Mouse (Mus musculus) MEL-GATA-1-ER (cell line): ENCODE data around the gene Hmgb2.
"Not testable (repeated sequence)": the region's sequence is repeated elsewhere in the genome, so short reads cannot be mapped to it uniquely, and the experiment has no call there.

Source experiments
- DNase-seq: peaks from one replicate; pipeline ENCODE4 v3.0.0-alpha.2; 2012; ENCODE audit warnings: low read depth; ENCODE audit errors: extremely low read depth

Gene Hmgb2

DNA sequence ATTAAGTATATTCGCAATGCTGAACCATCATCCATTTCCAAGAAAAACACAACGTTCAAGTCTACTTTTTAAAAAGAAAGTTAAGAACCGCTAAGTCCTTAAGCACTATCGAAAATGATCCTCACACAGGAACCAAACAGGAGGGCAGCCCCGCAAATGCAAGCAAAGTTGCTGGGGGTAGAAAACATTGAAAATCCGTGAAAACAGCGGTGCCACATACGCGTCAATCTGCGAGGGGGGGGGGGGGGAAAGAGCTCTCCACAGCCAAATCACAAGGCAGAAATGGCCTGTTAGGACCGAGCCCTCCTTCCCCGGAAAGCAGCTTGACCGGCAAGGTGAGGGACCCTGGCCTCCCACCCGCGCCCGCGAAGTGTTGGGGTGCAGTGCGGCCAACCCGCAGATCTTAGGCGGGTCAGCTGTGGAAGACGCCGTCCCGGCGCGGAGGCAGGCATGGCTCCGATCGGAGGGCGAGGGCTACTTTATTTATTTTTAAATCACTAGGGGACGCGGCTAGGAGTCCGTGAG, 854 bp upstream of the Hmgb2 start:
- no peak for DNase-seq

DNA sequence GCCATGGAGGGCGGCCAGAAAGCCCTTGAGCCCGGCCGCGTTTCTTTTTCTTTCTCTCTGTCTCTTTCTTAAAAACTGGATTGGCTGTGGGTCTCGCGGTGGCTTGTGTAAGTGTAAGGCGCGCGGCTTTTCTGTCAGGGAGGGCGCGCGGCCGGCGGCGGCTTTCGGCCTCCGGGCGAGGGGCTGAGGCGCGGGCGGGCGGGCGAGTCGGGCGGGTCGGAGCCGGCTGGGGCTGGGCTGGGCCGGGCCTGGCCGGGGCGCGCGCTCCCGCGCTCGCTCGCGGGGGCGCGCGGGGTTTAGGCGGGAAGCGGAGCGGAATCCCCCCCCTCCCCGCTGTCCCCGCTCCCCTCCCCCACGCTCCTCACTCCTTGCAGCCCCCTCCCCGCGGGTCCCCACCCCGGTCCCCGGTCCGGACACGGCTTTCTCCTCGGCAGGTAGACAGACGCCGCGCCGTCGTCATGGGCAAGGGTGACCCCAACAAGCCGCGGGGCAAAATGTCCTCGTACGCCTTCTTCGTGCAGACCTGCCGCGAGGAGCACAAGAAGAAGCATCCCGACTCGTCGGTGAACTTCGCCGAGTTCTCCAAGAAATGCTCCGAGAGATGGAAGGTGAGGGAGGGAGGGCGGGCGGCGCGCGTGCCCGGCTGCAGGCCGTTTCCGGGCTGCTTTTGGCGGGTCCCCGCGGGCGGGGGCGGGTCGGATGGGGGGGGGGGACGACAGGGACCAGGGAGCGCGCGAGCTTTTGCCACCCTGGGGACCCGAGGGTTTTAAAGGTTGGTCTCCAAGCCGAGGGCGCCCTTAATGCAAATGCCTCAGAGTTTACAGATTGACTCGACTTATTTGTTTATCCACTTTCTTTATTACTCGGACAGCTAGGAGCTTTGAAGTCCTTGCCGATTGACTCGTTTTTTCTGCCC, 692 bp downstream of the Hmgb2 start:
- DNase-seq, result no peak

DNA sequence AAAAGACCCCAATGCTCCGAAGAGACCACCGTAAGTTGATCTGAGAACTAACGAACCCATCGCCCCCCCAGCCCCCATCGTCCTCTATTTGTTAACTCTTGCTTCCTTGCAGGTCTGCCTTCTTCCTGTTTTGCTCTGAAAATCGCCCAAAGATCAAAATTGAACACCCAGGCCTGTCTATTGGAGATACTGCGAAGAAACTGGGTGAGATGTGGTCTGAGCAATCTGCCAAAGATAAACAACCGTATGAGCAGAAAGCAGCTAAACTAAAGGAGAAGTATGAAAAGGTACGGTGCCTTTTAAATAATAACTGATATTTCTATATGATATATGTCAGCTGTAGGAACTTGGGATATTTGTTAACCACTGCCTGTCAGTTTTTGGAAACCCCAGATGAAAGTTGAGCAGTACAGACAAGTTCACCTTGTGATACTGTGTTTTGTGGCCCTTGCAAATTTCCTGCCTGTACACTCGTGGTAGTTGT, 1.5 kb downstream of the Hmgb2 start:
- DNase-seq, result not testable (repeated sequence)

DNA sequence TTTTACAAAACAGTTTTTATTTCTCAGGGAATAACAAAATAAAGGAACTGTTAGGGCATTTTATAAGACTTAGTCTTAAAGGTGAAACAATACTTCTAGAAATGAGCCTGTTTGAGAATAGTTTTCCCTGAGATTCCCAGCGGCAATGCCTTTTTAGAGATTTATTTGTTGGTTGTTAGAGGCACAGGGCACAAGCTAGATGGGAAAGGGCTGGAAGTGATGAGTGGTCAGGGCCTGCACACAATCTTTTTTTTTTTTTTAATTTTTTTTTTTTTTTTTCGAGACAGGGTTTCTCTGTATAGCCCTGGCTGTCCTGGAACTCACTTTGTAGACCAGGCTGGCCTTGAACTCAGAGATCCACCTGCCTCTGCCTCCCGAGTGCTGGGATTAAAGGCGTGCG, 5.0 kb downstream of the Hmgb2 start:
- DNase-seq, result not testable (repeated sequence)

DNA sequence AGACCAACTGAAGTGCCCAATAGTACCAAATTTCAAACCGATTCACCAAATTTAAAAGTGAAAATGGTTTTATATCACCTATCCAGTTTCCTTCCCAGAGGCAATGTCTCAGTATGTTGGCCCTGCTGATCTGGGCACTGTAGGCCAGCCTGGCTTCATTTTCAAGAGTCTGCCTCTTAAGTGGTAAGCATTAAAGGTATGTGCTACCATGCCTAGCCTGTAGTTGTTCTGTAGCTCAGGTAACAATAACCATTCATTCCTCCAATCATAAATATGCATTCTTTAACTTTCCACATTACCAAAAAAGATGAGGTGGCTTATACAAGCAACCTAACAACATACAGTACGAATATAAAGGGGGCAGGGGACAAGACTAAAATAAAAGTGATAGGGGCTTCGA, 6.0 kb downstream of the Hmgb2 start:
- no peak for DNase-seq

DNA sequence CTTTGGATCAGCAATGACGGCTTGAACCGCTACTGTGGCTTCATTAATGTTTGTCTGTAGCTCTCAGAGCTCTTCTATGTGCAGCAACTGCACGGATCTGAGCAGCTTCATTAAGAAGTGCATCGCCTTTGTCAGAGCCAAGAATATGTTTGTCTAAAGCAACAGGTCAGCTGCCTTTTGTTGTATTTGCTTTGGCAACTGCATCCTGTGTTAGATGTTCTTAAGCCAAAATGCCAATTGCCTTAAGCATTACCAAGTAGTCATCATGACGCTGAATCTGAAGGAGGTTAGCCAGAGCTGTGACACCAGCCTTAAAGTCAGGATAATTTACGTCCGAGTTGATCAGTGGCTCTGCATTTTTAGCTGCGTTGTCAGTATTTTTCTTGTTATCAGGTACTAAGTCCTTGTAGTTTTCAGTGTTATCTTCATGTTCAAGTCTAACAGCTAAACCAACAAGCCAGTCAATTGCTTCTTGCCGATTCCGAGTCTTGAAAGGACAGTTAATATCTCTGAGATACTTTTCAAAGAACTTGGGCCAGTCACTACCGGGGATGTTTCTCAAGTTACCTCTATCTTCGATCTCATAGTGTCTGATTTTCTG, 8.6 kb downstream of the Hmgb2 start:
- no peak for DNase-seq

DNA sequence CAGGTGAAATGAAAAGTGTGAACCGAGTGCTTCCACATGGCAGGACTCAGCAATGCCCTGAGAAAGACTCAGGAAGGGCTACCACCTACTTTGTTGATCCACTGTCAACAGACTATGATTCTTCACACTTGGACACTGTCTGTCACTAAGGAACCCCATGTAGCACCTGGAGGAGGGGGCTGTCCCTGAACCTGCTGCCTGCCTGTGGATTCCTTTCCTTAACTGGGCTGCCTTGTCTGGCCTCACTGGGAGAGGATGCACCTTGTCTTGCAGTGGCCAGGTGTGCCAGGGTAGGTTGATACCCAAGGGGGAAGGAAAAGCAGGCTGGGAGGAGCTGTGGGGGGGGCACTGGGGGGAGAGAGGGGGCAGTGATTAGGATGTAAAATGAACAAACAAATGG, 16.3 kb downstream of the Hmgb2 start:
- DNase-seq, result no peak

DNA sequence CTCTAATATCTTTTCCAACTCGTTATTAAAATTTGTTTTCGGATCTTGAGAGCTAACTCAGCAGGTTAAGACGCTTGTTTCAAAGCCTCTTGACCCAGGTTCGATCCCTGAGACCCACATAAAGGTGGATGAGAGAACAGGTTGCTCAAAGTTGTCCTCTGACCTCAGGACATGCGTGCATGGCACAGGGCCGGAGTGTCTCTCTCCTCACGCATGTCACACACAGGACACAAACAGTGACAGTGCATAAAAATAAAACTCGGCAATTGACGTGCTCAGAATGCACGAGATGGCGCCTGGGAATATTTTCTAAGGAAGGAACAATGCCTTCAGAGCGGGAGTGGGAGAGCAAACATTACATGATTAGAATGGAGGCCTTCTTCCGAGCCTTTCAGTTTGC, 18.5 kb downstream of the Hmgb2 start:
- no peak for DNase-seq

DNA sequence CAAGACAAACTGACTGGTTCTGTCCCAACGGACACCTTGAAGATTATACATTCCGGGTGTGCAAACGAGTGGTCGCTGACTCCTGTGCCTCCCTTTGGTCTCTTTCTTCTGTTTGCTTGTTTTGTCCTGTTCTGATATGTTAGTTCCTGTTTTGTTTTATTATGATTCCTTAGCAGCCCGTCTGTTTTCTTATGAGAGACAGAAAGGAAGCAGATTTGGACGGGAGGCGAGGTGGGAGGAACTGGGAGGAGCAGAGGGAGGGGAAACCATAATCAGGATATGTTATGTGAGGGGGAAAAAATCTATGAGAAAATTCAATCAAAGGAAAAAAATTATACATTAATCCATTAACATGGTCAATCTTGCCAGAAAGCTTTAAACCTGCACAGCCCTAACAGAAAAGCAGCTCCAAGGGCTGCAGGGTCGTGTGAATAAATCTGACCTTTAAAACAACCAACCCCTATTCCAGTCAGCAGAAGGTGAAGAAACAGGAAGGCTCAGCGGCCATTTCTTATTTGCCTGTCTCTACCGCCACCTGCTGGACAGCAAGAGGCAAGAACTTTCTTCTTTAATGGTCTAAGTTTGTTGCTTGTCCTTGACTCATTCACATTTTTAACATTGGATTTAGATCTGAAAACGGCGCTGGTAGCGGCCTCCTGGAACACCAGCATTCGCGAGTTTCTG, 19.1 kb downstream of the Hmgb2 start:
- DNase-seq, result peak; percentile 66

DNA sequence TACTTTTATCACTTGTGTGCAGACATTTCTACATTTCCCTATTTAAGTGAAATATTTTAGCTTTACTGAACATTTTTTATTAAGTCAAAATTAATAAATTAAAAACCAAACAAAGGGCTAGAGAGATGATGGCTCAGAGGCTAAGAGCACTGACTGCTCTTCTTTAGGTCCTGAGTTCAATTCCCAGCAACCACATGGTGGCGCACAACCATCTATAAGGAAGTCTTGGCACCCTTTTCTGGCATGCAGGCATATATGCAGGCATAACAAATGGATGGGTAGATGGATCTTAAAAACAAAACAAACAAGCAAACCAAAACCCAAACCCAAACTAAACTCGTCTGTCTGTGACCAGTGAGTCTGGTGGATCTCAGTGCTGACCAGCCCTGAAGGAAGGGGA, 20.5 kb downstream of the Hmgb2 start:
- DNase-seq, result no peak

DNA sequence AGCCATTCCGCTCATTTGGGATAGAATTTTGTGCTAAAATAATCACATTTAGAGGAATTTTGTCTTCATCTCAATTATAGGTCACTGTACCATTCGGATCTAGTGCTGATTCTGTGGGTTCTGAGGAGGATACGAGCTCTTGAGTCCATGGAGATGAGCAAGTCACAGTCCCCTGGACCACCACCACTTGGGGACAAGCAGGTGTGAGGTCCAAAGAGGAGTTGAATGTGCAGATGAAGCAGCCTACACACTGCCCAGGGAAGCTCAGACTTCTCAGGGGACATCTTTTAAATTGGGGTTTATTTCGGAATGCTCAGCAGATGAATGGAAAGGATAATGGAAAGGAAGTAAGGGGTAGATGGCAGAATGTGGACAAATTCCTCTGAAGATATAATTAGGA, 21.4 kb downstream of the Hmgb2 start:
- DNase-seq, result no peak

DNA sequence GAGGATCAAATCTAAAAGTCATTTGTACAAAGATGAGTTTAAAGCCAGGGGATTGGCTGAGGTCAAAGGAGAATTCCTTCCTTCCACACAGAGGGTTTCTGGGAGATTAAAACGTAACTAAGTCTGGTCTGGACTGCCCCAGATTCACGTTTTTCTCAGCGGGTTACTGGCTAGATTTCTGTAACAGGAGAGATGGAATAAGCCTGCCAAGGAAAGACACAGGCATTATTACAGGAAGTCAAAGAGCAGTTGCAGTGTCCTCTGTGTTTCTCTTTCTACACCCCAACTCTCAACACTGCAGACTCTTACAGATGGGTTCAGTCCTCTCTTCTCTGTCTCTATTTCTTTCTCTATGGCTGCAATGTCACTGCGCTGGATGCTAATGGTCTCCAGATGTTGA, 22.8 kb downstream of the Hmgb2 start:
- DNase-seq, result no peak

DNA sequence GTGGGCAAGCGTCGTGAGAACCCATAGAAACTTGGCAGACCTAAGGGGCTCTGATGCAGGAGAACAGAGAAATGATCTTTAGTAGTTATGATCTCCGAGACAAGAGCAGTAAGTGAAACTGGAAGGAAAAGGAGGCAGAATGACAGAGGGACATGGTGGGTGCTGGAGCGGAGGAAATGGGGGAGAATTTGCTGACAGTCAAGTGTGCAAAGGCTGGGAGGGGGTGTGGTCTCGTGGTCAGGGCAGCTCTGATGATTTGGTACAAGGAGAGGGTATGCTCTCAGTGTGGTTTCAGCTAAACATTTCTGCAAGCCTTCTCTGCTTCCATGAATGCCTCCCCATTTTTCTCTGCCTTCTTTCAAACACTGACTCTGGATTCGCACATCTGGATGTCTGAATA, 24.5 kb downstream of the Hmgb2 start:
- DNase-seq, result no peak

DNA sequence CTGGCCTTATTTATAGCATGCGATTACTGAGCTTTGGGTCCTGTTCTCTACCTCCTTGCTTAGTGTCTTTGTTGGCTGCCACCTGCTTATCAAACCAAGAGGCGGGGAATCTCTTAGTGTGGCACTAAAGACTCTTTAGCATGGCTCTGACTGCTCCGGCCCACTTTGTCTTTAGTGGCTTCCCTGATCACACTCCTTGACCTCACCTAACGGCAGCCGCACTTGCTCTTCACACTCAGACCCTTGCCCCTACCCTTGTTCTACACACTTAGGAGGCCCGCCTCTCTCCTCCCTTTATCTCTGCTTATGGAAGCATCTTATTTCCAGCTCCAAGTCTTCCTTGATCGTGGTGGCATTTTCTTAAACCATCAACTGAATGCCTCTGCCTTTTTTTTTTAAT, 26.9 kb downstream of the Hmgb2 start:
- DNase-seq, result no peak

DNA sequence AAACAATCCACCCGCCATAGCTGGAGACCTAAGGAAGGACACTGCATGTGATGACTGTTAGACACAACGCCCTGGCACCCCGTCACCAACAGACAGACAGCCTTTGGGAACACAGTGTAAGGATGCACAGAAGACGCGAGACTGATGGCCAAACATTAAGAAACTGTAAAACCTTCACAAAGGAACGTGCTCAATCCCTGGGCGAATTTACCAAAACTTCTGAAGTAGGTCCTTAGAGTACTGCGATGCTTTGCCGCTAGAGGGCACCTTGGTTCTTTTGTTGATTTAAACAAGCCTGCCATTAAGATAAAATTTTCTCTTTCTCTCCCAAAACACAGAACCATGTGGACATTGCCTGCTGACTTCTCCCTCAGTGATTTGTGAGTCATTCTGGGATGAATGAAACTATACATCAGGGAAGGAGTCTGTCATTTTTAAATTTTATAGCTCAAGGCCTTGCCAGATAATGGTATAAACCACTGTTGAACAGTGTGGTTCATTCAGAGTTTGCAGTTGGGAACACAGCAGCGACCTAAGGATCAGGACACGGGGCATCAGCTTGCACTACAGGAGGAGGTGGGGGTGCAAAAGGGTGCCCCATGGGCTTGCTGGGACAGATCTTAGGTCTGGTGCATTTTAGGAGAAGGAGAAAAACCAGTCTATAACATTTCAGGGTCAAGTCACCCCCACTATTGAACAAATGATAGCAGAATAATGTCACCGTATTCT, 28.6 kb downstream of the Hmgb2 start:
- DNase-seq, result no peak

DNA sequence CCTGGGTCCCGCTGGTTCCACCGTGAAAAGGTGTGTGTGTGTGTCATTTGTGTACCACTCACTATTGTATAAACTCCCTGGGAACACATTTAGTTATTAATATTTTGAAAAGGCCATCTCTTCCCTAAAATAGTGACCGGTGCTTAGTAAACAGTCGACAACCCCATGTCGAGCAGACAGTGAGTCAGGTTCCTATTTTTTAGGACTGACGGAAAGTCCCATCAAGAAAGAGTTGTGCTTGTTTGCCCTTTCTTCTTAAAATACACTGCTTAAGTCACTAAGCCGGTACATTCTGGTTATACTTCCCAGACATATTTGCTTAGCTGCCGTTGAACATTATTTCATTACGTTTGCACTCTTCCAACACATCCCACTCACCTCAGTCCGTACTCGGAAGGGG, 29.2 kb downstream of the Hmgb2 start:
- no peak for DNase-seq

DNA sequence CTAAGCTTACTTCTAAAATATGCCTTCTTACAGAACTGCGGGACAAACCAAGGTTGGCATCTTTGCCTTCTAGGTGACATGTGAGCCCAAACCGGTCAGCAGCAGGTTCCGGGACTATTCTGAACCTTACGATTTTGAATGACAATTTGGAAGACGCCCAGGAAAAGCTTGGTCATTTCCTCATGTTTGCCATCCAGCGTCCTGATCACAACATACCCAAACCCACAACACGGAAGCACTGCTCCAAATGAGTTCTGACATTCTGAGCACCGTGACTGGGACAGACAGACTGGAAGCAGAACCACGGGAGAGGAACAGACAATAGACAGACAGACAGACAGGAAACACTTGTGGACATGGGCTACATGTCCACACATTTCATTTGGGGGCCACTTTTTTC, 29.7 kb downstream of the Hmgb2 start:
- no peak for DNase-seq

DNA sequence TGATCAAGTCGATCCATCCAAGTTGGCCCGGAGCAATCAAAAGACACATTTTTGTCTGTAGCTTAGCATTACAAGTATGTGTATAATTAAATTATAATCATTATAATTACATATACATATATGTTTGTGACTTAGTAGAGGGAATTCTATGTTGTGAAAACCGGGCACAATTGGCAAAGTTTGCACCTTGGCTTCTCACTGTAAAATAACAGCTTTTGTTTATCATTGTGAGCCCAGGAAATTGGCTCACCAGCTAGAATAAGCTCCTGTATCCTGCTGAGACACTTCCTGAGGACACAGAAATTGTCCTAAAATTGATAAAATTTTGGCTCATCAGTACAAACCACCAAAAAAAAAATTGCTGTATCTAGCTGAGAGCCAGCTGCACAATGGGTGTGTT, 34.7 kb downstream of the Hmgb2 start:
- DNase-seq, result no peak

DNA sequence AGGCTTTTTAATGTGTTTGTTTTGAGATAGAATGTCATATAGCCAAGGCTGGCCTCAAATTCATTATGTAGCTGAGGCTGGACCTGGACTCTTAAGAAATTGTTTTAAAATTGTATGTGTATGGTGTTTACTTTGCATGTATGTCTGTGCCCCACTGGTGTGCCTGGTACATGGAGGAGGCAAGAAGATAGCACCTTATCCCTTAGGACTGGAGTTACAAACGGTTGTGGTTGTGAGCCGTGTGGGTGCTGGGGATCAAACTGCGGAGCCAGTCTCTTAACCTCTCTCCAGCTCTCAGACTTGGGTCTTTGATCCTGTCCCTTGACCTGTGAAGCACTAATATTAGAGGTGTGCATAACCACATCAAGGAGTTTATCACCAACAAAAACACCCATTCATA, 35.1 kb downstream of the Hmgb2 start:
- no peak for DNase-seq

DNA sequence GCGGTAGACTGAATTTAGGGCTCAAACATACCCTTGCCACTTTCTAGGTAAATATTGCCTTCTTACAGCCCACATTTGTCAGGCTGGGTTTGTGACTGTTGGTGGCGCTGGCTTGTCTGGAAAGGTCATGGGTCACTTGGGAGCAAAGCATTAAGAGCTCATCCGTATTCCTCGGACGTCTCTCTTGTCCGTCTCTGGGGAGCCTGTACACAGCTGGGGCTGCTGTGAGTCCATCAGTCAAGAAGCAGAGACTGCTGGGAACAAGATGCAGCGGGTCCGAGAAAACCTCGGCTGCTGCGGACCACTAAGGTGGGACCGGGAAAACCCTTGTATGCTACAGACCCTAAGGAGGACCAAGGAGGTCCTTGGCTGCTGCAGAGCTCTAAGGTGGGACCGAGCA, 35.9 kb downstream of the Hmgb2 start:
- DNase-seq, result no peak
